Mouse (Mus musculus): ENCODE measurements around the gene Kif9. TPM values are rescaled to one million over a fixed set of nuclear protein-coding genes. Genes with fewer than 3 reads are reported as not detected.
A peak's percentile ranks its signal among the peaks of the same experiment; 100 is the strongest.

Gene Kif9
- polyA plus RNA-seq, 1 experiment from 2014 or later: 0.74 TPM

DNA sequence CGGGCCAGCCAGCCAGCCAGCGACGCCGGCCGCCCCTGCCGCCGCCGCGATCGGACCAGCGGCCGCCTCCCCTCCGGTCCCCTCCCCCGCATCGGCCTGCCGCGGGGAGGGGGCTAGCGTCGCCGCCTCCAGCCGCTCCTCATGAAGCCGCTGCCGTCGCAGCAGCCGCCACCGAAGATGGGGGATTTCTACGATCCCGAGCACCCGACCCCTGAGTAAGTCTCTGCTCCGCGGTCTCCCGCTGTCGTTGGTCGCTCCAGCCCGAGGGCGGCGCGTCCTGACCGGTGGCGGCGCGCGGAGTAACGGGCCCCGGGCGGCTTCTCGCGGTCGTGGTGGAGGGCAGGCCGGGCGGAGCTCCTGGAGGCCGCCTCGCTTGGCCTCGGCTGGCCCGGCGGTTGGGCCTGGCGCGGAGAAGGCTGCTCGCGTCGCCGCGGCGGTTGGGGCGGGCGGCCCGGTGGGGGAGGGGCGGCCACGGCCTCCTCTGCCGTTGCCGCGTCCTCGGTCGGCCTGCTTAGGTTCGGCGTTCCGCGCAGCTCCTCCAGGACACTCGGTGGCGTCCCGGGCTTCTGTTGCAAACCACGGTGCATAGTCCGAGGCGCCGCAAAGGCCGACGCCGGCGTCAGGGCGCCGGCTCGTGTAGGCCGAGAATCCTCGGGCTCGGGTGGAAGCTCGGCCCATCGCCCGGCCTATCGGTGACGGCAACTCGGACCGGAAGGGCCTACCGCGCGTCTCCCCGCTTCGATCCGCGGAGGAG is 56.0 kb downstream of the Kif9 start, which contains the start of gene Setd2:
Gene Setd2 (plus strand): TSS at position 60 of the 754 bp plus-strand sequence.
- Histone ChIP-seq H3K27ac (peak within 1 kb of the TSS; percentile 100), H3K9me3 (replicated peaks) (no peaks in the 10 kb centered on the region), H3K4me3 (peak within 1 kb of the TSS; percentile 99), H3K36me3 (peaks cover 28% of the 10 kb centered on the region), H3K27me3 (ENCODE audit: low read depth, poor library complexity, severe bottlenecking) (no peaks in the 10 kb centered on the region), H3K4me1 (peaks cover 25% of the 10 kb centered on the region)
- WGBS: under 1% methylated on average over 86 of the region's 109 CpGs
- DNase-seq (ENCODE audit: low spot score): peak; percentile 80

DNA sequence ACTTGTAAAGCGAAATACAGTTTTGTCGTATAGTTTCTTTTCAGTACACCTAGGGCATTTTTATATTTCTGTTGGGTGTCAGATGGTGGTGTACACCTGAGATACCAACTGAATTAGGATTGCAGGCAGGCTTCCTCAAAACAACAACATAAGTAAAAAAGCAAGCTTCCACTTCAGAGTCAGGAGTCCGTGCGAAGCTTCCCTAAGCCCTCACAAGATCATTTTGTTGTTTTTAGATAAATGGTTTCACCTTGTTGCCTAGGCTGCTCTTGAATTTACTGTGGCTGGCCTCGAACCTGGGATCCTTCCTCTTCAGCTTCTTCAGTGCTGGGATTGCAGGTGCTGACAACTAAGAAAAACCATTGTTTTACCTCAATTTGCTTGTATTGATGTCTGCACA is 56.9 kb downstream of the Kif9 start:
- WGBS: 46% methylated on average over 5 of the region's 5 CpGs
- Histone ChIP-seq H3K27me3 (ENCODE audit: low read depth, poor library complexity, severe bottlenecking) (no peaks in the 10 kb centered on the region), H3K4me1 (peaks cover 25% of the 10 kb centered on the region), H3K4me3 (peak overlapping the region; percentile 99), H3K27ac (peak overlapping the region; percentile 100), H3K36me3 (peaks cover 37% of the 10 kb centered on the region), H3K9me3 (replicated peaks) (no peaks in the 10 kb centered on the region)
- DNase-seq (ENCODE audit: low spot score): peak; percentile 33

DNA sequence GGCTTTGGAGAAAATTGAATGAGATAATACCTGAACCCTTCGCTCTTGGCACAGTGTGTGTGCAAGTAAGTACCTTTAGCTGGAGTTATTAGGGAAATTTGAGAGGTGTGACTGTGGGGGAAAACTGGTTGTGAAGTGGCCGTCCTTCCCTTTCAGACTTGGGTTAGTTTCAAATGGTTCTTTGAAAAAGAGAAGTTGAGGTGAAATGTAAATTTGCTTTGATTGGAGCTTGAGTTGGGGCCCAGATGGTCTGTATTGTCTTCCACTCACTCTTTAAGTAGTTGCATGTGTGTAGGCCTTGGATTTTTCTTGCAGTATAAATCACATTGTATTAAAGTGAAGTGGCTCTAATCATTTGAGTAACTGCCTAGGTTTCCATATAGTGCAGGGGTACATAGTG is 58.4 kb downstream of the Kif9 start:
- H3K27me3 ChIP-seq (ENCODE audit: low read depth, poor library complexity, severe bottlenecking): no peaks in the 10 kb centered on the region
- H3K4me3 ChIP-seq: no peak overlapping the region
- H3K9me3 ChIP-seq (replicated peaks): no peaks in the 10 kb centered on the region
- peaks cover 45% of the 10 kb centered on the region for H3K36me3 ChIP-seq
- WGBS: 87% methylated on average over 2 of the region's 2 CpGs
- no peak overlapping the region for H3K27ac ChIP-seq
- peaks cover 25% of the 10 kb centered on the region for H3K4me1 ChIP-seq
- DNase-seq (ENCODE audit: low spot score): no peak

DNA sequence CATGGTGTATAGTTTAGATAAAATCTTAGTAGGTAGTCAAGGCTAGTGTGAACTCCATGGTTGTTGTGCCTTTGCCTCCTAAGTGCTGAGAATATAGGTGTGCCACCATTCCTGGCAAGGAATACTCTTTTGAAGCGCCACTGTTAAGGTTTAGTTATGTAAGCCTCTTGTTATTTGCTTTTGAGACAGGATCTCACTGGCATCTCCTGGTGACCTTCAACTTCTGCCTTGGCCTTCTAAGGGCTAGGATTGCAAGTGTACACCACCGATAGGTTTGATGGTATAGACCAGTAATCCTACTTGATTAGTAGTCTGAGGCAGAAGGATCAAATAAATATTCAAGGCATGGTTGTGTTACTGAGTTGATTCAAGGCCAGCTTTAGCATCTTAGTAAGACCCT is 59.9 kb downstream of the Kif9 start:
- Histone ChIP-seq H3K36me3 (peaks cover 47% of the 10 kb centered on the region), H3K4me1 (peaks cover 20% of the 10 kb centered on the region)
- 96% methylated on average over 2 of the region's 2 CpGs for WGBS

DNA sequence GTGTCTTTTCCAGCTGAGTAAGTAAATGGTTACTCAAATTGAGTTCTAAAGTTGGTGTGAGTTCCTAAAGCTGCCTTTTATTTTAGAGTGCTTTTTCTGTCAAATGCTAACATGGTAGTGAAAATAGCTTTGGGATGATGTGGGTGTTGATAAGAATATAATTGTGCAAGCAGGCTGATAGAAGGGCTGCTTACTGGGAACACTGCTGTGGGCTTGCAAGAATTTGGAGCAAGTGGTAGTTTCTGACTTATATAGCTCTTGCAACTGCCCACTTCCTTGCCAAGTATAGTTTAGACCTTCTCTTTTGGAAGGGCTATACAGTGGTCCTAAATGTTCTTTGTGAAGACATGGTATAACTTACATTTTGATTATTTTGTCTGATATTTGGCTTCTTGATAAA is 61.8 kb downstream of the Kif9 start:
- H3K9me3 ChIP-seq (replicated peaks): no peaks in the 10 kb centered on the region
- H3K36me3 ChIP-seq: peaks cover 50% of the 10 kb centered on the region
- no peaks in the 10 kb centered on the region for H3K27me3 ChIP-seq (ENCODE audit: low read depth, poor library complexity, severe bottlenecking)
- no peak for DNase-seq (ENCODE audit: low spot score)
- no peak overlapping the region for H3K27ac ChIP-seq
- peaks cover 20% of the 10 kb centered on the region for H3K4me1 ChIP-seq
- no peak overlapping the region for H3K4me3 ChIP-seq

More for the DNA sequence above, 59.9 kb downstream of the Kif9 start:
- Histone ChIP-seq H3K27me3 (ENCODE audit: low read depth, poor library complexity, severe bottlenecking) (no peaks in the 10 kb centered on the region), H3K27ac (no peak overlapping the region), H3K4me3 (no peak overlapping the region), H3K9me3 (replicated peaks) (no peaks in the 10 kb centered on the region)
- DNase-seq (ENCODE audit: low spot score): no peak

DNA sequence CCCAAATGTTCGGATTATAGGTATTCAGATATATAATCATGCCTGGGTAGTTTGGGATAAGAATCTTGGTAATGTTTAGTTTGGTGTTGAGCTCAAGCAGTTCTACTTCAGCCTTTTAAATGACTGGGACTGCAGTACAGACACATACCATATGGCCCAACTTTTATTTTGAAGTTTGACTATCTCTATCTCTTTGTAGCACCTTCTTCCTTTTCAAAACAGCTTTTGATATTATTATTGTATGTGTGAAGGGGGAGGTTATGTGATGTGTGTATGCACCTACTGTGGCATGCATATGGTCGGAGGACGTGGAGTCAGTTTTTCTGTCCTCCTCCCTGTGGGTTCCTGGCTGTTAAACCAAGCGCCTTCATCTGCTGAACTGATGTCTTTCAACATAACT is 65.2 kb downstream of the Kif9 start:
- Histone ChIP-seq H3K27me3 (ENCODE audit: low read depth, poor library complexity, severe bottlenecking) (no peaks in the 10 kb centered on the region), H3K4me3 (no peak overlapping the region), H3K27ac (no peak overlapping the region), H3K4me1 (no peaks in the 10 kb centered on the region), H3K36me3 (peaks cover 34% of the 10 kb centered on the region), H3K9me3 (replicated peaks) (no peaks in the 10 kb centered on the region)
- 94% methylated on average over 4 of the region's 4 CpGs for WGBS
- no peak for DNase-seq (ENCODE audit: low spot score)

DNA sequence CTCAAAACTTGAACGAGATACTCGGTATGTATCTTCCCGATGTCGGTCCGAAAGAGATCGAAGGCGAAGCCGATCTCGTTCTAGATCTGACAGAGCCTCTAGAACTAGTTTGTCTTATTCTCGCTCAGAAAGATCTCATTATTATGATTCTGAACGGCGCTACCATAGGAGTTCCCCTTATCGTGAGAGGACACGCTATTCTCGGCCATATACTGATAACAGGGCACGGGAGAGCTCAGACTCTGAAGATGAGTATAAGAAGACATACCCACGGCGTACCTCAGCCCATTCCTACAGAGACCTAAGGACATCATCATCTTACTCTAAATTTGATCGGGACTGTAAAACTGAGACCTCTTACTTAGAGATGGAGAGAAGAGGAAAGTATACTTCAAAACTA is 71.5 kb downstream of the Kif9 start:
- DNase-seq (ENCODE audit: low spot score): no peak
- no peak overlapping the region for H3K27ac ChIP-seq
- no peak overlapping the region for H3K4me3 ChIP-seq
- H3K36me3 ChIP-seq: peaks cover 71% of the 10 kb centered on the region
- H3K9me3 ChIP-seq (replicated peaks): no peaks in the 10 kb centered on the region
- H3K4me1 ChIP-seq: no peaks in the 10 kb centered on the region
- WGBS: 97% methylated on average over 19 of the region's 19 CpGs
- no peaks in the 10 kb centered on the region for H3K27me3 ChIP-seq (ENCODE audit: low read depth, poor library complexity, severe bottlenecking)

DNA sequence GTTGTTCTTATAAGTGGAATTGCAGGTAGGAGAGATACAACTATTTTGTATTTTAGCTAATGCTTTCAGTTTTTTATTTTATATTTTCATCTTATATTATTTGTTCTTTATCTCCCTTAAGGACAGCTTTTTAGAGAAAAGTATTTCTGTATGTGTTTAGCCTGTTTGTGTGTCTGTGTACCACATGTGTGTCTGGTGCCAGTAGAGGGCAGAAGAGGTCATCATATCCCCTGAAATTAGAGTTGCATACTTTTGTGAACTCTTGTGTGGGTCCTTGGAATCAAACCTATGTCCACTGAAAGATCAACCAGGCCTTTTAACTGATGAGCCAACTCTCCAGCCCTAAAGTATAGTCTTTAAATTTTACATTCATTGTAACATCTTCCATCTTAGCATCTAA is 91.6 kb downstream of the Kif9 start:
- H3K27ac ChIP-seq: no peak overlapping the region
- no peak overlapping the region for H3K4me3 ChIP-seq
- no peak for DNase-seq (ENCODE audit: low spot score)
- H3K27me3 ChIP-seq (ENCODE audit: low read depth, poor library complexity, severe bottlenecking): no peaks in the 10 kb centered on the region
- peaks cover 99% of the 10 kb centered on the region for H3K36me3 ChIP-seq
- H3K4me1 ChIP-seq: no peaks in the 10 kb centered on the region
- H3K9me3 ChIP-seq (replicated peaks): no peaks in the 10 kb centered on the region

Other genes starting within 250 kb of the Kif9 start
- 0.11 and 0.13 TPM in 2 replicates for gene Cspg5, start 233.2 kb upstream of the Kif9 start, polyA plus RNA-seq (2016; fragmentation: Nextera tagmentation; extraction: Ambion mirVana)
- gene Elp6, start 171.8 kb upstream of the Kif9 start, polyA plus RNA-seq (2016; fragmentation: Nextera tagmentation; extraction: Ambion mirVana): 46.6 and 46.7 TPM in 2 replicates
- gene Scap, start 143.7 kb upstream of the Kif9 start, polyA plus RNA-seq (2016; fragmentation: Nextera tagmentation; extraction: Ambion mirVana): 37.9 and 41.7 TPM in 2 replicates
- gene Ptpn23, start 68.7 kb upstream of the Kif9 start, polyA plus RNA-seq (2016; fragmentation: Nextera tagmentation; extraction: Ambion mirVana): 18.0 and 18.5 TPM in 2 replicates
- not detected in 2 replicates for gene Ngp, start 57.2 kb upstream of the Kif9 start, polyA plus RNA-seq (2016; fragmentation: Nextera tagmentation; extraction: Ambion mirVana)
- gene Klhl18, start 264 bp upstream of the Kif9 start, polyA plus RNA-seq (2016; fragmentation: Nextera tagmentation; extraction: Ambion mirVana): 8.5 and 10.3 TPM in 2 replicates
- 36.4 and 42.5 TPM in 2 replicates for gene Setd2, start 55.6 kb downstream of the Kif9 start, polyA plus RNA-seq (2016; fragmentation: Nextera tagmentation; extraction: Ambion mirVana)
- 52.8 and 60.6 TPM in 2 replicates for gene Nradd, start 147.5 kb downstream of the Kif9 start, polyA plus RNA-seq (2016; fragmentation: Nextera tagmentation; extraction: Ambion mirVana)
- 0.73 and 0.76 TPM in 2 replicates for gene Nbeal2, start 177.2 kb downstream of the Kif9 start, polyA plus RNA-seq (2016; fragmentation: Nextera tagmentation; extraction: Ambion mirVana)
- gene Ccdc12, start 179.5 kb downstream of the Kif9 start, polyA plus RNA-seq (2016; fragmentation: Nextera tagmentation; extraction: Ambion mirVana): 164 and 175 TPM in 2 replicates